Mouse (Mus musculus) testis, adult 2 months (tissue): ENCODE measurements around the gene Snx30.

Experiments
- CTCF ChIP-seq: fragments of 200-500 bp; IDR thresholded peaks from 2 replicates; pipeline ENCODE4 v1.5.1; 2012; ENCODE audit warnings: low read depth, mild to moderate bottlenecking, inconsistent platforms, low read length, moderate library complexity; ENCODE audit not compliant: control insufficient read depth, insufficient read depth, insufficient replicate concordance
- POLR2A ChIP-seq: fragments of 200-500 bp; IDR thresholded peaks from 2 replicates; pipeline ENCODE4 v1.6.1; 2012; ENCODE audit warnings: low read depth, mild to moderate bottlenecking, inconsistent platforms, low read length, moderate library complexity; ENCODE audit not compliant: control insufficient read depth

GRCm38 (mm10) chr4:59896000-59896399, 90.4 kb downstream of the Snx30 start:
- TF ChIP-seq POLR2A = no peak
- no peak for TF ChIP-seq CTCF
